Mouse (Mus musculus) MN1 (cell line): Measurements from ENCODE around the gene Rtp1.

Experiments
- DNase-seq: peaks from one replicate; pipeline ENCODE4 v3.0.0-alpha.2; 2016; ENCODE audit warnings: low spot score

The Rtp1 gene

DNA sequence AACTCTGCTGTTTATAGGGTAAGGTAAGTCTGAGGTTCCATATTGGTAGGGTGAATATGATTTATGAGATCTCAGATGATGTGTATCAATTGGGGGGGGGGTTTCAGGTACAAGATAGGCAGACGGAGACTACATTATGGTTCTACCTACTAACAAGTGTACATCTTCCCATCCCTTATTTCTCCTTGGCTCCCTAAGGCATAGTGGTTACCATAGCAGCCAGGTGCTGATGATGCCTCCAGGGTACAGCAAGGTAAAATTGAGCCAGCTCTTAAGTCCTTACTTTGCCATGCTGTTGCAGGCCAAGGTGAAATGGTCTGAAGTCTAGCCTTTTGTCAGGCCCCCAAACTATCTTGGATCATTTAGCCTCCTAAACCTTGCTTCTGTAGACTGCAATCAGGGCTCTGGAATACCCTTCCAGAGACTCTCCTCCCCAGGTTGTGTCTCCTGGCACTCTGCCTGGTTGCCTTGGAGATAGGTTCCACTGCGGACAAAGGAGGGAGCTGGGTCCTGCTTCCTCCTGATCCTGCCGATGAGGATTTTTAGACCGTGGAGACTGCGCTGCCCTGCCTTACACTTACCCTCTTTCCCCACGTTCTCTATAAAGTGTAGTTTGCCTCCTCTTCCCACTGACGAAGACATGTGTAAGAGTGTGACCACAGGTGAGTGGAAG is at the start of gene Rtp1:
TSS of gene Rtp1 (plus strand) at position 487 of the 673 bp plus-strand sequence.
- no peak for DNase-seq

DNA sequence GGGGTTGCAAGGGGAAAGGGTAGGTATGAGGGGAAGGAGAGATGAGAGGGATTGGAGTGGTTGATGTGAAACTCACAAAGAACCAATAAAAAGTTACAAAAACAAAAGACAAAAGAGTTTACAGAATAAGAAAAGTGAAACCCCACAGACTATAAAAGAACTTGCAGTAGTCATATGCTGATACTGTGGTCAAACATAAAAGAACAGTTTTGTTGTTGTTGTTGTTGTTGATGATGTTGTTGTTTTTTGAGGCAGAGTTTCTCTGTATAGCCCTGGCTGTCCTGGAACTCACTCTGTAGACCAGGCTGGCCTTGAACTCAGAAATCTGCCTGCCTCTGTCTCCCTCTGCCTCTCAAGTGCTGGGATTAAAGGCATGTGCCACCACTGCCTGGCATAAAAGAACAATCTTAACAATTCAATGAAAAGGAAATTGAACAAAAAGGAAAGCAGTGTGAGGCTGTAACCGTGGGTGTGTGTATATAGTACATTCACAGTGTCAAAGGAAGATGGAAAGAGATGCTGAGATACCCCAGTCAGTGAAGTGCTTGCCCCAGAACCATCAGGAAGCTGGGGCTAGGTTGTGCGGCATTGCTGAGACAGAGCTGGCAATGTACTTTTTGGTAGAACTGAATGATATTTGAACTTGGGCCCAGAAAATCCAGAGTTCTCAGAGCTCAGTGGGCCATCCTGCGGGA is 49.2 kb upstream of the Rtp1 start:
- DNase-seq: no peak

DNA sequence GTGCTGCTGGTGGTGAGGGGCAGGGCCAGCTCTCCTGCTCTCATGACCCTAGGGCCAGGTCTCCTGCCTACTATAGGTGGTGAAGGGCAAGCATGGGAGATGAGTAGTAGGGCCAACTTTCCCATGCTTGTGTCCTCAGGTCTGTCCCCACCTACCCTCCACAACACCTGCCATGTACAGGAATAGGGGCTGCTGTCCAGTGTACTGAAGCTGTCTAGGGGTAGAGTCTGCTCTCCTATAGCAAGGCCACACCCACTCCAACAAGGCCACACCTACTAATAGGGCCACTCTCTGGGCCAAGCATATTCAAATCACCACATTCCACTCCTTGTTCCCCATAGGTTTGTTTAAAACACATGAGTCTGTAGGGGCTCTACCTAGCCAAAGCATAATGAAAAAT is 44.6 kb upstream of the Rtp1 start:
- no peak for DNase-seq

DNA sequence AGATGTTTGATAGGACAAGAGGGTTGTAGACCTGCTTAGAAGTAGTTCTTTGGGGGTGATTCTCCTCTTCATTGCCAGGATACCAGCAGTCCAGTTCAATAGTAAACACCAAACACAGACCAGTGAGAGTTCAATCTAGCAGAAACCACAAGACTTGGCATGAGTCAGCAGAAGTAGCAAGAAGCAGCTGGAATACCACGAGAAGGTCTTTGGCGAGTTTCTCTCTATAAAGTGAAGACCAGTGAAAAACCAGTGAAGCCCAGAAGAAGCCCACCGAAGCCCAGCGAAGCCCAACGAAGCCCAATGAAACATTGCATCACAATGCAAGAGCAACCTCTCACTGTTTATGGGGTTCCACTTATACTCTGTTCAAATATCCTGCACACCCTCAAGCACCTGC is 31.0 kb upstream of the Rtp1 start:
- DNase-seq: no peak

DNA sequence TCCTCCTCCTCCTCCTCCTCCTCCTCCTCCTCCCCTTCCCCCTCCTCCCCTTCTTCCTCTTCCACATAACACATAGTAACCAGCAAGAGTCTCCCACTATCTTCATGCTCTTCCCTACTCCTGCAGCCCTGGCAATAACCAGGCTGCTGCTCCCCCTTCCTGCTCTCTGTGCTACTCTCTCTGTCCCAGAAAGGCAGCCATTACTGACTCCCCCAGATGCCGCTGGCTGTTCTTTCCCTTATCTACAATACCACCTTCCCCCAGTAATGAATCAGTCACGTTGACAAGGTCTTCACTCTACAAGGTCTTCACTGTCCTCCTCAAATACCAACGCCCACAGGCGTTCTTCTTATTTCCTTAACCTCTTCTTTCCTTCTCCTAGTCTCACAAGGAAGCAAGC is 27.5 kb upstream of the Rtp1 start:
- DNase-seq: no peak

DNA sequence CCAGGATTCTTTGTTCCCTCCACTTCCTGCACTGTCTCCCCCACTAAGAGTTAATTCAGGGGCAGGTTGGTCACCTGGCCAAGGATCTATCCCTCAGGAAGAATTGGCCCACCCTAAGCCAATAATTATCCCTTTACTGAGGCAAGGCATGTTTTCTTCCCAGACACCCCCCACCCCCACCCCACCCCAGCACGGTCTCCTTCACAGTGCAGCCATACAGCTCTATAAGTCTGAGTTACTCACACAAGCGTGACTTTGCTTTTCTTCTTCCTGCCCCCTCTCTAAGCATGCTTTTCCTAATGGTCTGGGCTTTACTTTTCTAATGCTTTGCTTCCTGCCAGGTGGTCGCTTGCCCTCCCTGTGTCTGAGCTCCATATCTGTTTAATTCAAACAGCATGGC is 27.0 kb upstream of the Rtp1 start:
- DNase-seq: no peak

DNA sequence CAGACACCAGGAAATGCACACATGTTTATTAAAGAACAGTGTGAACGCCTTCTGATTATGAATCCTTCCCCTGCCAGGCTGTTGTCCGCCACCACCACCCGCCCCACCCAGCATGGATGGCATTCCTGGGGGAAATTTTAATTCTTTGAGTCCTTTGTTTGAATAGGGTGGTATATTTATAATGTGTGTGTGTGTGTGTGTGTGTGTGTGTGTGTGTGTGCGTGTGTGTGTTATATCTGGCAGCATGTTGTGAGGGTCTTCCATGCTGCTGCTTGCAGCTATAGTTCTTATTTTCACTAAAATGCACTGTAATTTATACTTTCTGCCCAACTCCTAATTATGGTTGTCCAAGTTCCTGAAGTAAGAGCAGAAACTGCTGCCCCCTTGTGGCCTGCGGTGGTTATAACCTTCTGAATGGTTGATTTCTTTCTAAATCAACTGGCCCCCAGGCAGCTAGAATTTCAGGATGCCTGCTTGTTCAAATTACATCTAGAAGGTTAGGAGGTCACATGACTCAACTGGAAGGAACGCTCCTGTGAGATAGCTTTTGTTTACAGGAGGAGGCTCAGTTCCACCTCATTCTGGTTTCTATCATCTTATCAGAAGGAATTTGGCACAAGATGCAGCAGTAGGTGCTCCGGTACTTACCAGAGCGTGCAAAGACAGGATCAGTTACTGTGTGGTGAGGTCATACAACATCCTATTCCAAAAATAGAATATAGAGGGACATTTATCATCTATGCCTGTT is 25.8 kb upstream of the Rtp1 start:
- peak; percentile 72 for DNase-seq

DNA sequence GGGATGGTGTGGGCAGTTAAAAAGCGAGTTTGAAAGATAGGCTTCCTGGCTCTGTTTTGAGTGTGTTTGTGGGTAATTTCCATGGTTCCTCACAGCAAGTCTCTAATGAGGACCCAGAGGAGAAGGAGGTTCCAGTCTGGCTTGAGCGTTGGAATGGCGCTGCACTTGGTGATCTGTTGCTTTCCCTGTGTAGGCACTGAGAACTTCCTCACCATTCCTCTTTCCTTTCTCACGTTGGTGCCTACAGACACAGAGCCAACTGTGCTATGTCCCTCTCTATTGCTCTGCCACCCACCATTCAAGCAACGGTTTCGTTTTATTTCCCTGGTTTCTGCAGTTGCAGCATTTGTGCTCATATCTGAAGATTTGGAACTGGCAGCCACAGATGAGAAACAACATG is 16.0 kb upstream of the Rtp1 start:
- no peak for DNase-seq

DNA sequence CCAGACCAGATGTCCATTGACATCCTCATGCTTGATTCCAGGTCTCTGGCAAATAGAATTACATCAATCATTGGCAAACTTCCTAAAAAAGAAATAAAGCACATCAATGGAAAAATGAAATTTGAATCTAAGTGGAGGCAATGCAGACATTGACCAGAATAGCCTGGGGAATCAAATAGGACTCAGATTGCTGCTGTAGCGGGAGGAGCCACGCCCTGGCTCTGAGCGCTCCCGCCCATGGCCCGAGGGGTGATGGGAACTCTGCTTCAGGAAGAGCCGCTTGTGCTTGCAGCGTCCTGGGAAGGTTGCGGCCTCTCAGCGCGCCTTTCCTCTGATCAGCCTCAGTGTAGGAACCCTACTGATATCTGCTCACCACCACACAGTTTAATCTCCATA is 12.7 kb upstream of the Rtp1 start:
- peak; percentile 60 for DNase-seq

DNA sequence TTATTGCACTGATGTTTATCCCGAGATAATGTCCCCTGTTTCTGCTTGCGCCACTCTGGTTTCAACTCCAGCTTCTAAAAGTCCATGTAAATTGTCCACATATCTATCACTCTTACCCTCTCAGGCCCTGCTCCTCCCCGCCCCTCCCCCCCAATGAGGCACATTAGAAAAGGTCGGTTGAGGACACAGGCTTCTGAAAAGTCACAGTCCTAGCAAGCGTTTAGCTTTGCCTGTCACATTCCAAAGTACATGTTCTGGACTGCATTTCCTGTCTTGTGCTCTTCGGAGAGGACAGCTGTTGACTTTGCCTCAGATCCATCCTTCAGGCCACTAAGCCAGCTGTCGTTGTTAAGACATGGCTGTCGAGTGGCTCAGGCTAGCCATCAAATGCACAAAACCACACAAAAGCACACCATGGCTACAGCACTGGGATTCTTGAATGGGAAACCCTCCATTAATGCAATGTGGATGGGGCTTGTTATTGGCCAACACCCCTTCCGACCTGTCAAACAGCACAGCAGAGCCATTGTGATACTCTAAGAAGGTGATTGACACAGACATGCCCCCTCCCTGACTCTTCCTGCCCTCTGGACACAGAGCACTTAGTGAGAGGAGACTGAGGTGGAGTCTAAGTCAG is 12.2 kb upstream of the Rtp1 start:
- DNase-seq: no peak

DNA sequence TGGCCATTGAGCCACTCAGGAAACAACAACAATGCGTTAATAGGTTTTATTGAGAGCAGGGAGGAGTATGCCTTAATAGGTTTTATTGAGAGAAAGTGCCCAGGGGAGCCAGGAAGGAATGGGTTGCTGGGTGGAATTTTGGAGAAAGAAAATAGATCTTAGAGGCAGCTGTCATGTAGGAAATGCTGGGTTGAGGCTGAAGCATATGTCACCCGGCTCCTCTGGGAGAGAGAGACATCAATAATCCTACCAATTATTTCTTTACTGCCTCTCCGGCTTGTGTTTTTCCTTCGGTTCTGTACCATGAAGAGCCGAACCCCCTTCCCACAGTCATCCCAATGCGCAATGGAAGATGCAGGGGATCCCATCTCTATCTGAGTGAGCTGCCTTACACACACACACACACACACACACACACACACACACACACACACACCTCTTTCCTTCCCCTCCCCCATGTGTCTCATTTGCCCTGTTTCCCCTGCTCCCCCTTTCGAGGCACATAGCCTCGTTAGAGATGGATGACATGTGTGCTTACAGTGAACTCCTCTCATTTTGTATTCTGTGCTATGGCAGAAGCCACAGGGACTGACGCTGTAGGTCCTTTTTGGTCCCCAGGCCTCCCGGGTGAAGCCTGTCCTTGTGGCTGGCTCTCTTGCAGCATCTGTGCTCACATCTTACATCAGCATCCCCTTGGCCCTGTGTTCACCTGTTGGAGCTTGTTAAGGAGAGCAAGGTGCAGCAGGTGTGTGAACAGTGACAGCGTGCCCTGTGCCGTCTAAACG is 11.3 kb upstream of the Rtp1 start:
- DNase-seq: no peak

DNA sequence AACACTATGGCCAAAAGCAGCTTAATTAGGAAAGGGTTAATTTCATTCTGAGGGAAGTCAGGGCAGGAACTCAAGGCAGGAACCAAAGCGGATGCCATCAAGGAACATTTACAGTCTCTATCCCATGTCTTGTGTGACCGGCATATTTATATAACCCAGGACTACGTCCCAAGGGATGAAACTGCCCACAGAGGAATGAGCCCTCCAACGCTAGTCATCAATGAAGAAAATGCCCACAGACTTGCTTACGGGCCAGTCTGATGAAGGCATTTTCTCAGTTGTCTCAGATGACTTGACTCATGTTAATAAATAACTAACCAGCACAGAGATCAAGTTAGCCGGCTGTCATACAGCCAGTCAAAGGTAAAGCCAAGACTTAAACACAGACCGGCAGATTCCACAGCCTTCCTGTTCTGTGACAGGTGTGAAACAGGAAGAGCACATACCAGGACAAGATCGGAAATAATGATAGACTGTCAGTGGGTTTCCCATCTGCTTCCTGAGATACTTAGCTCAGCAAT is 9.3 kb upstream of the Rtp1 start:
- no peak for DNase-seq

DNA sequence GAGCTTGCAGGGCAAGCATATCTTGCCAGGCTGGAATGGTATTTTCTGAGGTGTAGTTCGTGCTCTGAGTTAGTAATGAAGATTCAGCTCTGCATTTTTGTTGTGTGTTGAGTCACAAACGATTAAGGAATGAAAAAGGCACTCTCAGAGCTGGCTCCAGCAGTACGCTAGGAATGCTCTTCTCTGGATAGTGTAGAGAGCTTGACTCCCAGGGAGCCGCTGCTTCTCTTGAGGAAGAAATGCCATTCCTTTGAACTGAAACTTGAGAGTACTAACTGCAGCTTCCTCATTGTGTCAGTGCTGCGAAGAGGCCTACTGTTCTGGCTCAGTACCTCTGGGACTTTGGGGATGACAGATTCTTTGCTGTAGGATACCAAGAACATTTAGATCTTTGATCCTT is 5.1 kb upstream of the Rtp1 start:
- DNase-seq: no peak

DNA sequence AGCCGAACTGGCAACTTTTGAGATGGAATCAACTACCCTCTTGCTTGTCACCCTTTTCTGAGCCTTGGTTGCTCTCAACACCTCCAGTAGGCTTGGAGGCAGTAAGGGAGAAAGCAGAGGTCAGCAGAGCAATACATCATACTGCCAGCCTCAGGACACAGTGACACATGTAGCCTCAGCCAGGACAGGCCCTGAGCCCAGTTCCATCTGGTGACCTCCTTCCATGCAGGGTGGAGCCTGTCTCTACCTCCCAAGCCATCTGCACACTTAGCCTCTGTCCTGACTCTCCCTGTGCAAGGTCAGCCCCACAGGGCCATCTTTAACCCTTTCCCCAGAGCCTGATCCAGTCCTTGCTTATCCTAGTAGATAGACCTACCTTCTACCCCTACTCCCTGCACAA is 1.2 kb upstream of the Rtp1 start:
- DNase-seq: no peak

DNA sequence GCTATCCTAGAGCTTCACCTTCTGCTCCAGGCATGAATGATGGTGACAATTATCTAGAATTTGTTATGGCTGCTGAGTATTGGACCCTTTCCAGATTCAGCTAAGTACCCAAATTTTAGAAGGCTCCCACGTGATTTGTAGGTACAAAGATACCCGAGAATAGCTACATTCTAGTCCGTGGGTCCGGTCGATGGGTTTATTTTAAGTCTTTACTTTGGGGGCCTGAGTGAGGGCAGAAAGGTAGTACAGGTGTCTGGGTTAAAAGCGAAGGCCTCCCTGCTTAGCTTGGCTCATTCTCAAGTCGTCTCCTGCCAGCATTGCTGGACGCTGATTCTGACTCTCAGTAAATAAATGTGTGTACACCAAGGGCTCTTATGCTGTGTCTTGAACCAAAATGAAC is 1.1 kb downstream of the Rtp1 start:
- DNase-seq: no peak

DNA sequence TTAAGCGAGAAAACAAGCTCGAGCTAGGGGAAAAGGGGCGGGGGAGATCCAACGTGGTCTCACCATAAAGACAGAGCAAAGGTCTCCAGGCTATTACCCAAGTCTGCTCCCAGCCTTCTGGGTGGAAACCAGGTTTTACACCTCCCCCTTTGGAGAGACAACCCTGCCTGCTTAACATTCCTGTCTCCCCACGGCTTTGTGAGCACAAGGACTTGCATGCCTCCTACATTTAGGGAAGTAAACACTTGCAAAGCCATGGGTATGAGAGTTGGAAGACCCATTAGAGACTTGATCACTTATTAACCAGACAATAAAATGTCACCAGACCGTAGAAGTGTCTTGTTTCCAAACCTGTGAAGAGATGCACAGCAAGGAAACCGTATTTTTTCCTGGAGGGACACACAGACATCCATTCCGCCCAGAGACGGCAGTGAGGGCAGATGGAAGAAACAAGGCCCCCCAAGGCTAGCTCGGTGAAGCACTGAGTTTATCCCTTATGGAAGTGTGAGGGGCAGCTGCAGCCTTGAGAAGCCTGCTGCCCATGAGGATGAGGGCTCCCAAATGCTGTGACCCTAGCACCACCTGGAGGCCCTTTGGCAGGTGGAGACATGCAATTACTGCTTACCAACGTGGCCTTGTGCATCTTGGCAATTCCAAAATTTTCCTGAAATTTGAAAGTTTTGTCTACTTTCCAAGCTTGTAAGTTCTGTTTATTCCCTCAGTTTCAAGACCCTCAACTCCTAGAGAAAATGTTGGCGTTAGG is 8.7 kb downstream of the Rtp1 start:
- peak; percentile 8 for DNase-seq

DNA sequence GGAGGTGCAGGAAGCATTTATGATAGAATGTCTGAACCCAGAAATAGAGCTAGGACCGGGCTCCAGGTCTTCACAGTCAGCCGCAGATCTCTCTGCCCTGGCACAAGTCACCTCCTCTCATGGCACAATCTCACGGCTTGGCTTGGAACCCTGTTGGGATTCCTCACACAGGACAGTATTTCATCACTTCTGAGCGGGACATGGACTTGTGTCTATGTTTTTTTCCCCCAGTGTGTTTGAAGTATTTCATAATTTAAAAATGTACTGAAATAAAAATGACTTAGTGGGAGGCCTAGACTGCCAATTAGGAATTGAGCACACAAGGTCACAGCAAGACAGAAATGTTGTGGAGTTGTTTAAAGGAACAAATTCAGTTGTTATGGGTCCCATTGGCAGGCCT is 15.3 kb downstream of the Rtp1 start:
- DNase-seq: no peak

DNA sequence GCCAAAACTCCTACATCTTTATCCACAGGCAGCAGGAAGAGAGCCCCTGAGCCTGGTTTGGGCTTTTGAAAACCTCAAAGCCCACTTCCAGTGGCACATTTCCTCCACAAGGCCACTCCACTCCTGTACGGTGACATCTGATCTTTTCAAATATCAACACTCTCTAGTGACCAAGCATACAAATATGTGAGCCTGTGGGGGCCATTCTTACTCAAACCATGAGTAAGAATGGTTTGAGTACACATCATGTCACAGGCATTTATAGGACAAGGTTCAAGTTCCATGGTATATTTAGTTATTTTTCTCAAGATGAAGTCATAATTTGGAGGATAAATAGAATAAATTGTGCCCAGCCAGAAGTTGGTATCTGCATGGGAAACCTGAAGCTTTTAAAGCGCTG is 21.0 kb downstream of the Rtp1 start:
- DNase-seq: no peak

DNA sequence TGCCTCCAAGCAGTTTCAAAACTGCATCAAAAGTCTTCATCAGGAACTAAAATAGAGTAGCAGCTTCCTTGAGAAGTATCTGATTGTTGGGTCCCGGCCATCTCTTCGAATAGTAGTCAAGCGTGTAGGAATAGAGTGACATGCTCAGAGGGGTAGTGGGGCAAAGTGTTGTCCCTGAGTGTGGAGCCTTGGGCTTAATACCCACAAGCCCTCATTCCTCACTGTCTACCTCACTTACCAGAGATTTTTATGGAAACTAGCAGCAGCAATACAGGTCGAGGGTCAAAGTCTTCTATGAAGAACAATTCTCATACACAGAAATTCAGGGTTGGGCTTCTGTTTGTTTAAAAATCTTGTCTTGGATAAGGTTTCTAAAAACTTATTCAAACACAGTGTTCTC is 21.9 kb downstream of the Rtp1 start:
- DNase-seq: no peak

DNA sequence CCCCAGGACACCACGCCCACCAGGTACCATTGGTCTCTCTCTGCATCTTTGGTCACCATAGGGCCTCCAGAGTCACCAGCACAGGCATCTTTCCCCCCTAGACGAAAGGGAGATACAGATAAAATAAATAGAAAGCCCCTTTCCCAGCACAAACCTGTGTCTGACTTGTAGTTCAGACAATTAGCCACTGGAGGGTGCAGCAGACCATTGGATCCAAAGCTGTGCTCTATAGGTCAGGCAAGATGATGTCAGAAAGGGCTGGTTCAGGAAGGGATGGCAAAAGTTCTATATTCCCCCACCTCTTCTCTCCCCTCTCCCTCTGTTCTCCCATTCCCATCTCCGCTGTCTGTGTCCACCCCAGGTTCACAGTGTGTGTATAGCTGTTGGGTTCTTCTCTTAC is 23.5 kb downstream of the Rtp1 start:
- DNase-seq: peak; percentile 17

DNA sequence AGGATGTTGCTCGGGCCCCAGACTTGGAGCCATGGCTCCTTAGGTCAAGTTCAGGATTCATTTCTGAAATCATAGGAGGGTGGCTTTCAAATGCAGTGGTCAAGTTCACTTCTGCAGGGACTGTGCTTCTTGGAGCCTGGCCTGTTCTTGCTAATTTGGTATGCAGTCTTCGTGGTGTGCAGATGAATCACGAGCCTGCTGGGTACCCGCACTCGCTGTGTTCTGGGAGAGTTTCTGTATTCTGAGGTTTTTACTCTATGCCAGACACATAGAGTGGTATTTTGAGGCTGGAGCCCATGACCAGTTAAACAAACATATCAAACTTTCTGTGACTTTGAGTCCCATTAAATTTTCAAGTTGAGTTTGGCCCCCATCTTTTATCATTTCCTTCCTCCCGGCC is 25.4 kb downstream of the Rtp1 start:
- no peak for DNase-seq
